Mouse (Mus musculus) liver, embryonic 14.5 days (tissue): ENCODE data around the gene Zmynd8. TPM values are rescaled to one million over a fixed set of nuclear protein-coding genes. Genes with fewer than 3 reads are reported as not detected.
A peak's percentile ranks its signal among the peaks of the same experiment; 100 is the strongest.

Source experiments
- ATAC-seq: fragments of 200-750 bp; cut with Nextera tagmentation; 2 replicates; pipeline ENCODE4 v1.8.0; 2017; ENCODE audit warnings: moderate number of reproducible peaks, mild to moderate bottlenecking, moderate library complexity; ENCODE audit not compliant: insufficient read depth
- DNase-seq, 3 experiments: peaks; one replicate each; pipeline ENCODE4 v3.0.0-alpha.2; 2012 to 2013; ENCODE audit warnings: low read depth in 3 of 3, low spot score in 3 of 3
- H3K27ac ChIP-seq: fragments of 300-500 bp; sonication (generic); 2 replicates; pipeline ENCODE4 v1.5.1; 2014; ENCODE audit warnings: moderate library complexity, mild to moderate bottlenecking, control low read depth, inconsistent platforms
- H3K27me3 ChIP-seq: fragments of 300-500 bp; sonication (generic); 2 replicates; pipeline ENCODE4 v1.6.1; 2014; ENCODE audit warnings: mild to moderate bottlenecking, low read length, moderate library complexity; ENCODE audit not compliant: control insufficient read depth, insufficient read depth
- H3K36me3 ChIP-seq: fragments of 300-500 bp; sonication (generic); replicated peaks from 2 replicates; pipeline ENCODE4 v1.6.1; 2014; ENCODE audit warnings: low read depth; ENCODE audit not compliant: control insufficient read depth, insufficient read depth
- H3K4me1 ChIP-seq, 2 experiments: fragments of 200-500 bp in 1 of 2; fragments of 300-500 bp in 1 of 2; sonication (generic) in 1 of 2; replicated peaks; 2 replicates each; pipeline ENCODE4 v1.6.1; 2012 to 2014; ENCODE audit warnings: antibody characterized with exemption in 1 of 2, inconsistent platforms in 1 of 2, low read length in 1 of 2; ENCODE audit not compliant: control insufficient read depth in 2 of 2, insufficient read depth in 2 of 2
- H3K4me2 ChIP-seq: fragments of 300-500 bp; sonication (generic); 2 replicates; pipeline ENCODE4 v1.6.1; 2014; ENCODE audit warnings: low read depth, mild to moderate bottlenecking, control low read depth, moderate library complexity
- H3K4me3 ChIP-seq, 2 experiments: fragments of 200-500 bp in 1 of 2; fragments of 300-500 bp in 1 of 2; sonication (generic) in 1 of 2; 2 replicates each; pipeline ENCODE4 v1.5.1; 2012 to 2014; ENCODE audit warnings: low read depth in 2 of 2, low read length in 2 of 2, mild to moderate bottlenecking in 2 of 2, control low read depth in 1 of 2, inconsistent platforms in 1 of 2, moderate library complexity in 1 of 2; ENCODE audit not compliant: insufficient read depth in 1 of 2
- H3K9ac ChIP-seq: fragments of 300-500 bp; sonication (generic); replicated peaks from 2 replicates; pipeline ENCODE4 v1.6.1; 2014; ENCODE audit warnings: mild to moderate bottlenecking, control low read depth, moderate library complexity
- H3K9me3 ChIP-seq: fragments of 300-500 bp; sonication (generic); 2 replicates; pipeline ENCODE4 v1.6.1; 2016; ENCODE audit warnings: low read length, mixed read lengths; ENCODE audit not compliant: control insufficient read depth
- CTCF ChIP-seq: IDR thresholded peaks from 2 replicates; pipeline ENCODE4 v1.5.1; 2016; ENCODE audit warnings: antibody characterized with exemption, low read depth, control low read depth
- EP300 ChIP-seq: IDR thresholded peaks from 2 replicates; pipeline ENCODE4 v1.6.1; 2016; ENCODE audit warnings: antibody characterized with exemption, low read depth
- WGBS: fragments of 180-500 bp; shearing (Covaris S2); extraction: QIAGEN DNeasy Blood & Tissue Kit; methylation state at CpG from one replicate; pipeline ENCODE4 v1.1.7; 2014; ENCODE audit not compliant: insufficient replicate concordance; 5-methylcytosine and 5-hydroxymethylcytosine counted together
- polyA plus RNA-seq, 2 experiments: library from polyadenylated mRNA; depleted of rRNA in 1 of 2; stranded (reverse) in 1 of 2; unstranded in 1 of 2; fragments of >200 nt; fragmentation: Nextera tagmentation in 1 of 2; extraction: Ambion mirVana in 1 of 2; gene quantifications; 2 replicates each; pipeline versions ENCODE4 v1.2.1 to v1.2.3; 2012 to 2014

The Zmynd8 gene
- polyA plus RNA-seq, 2 experiments: 16.3 to 17.7 TPM

- peaks cover 33 to 67% of the 10 kb centered on the region in 2 experiments for H3K4me1 ChIP-seq
- H3K4me3 ChIP-seq: no peak overlapping the region
- peak overlapping the region; percentile 31 for H3K9ac ChIP-seq
- 25% methylated on average over 12 of the region's 12 CpGs for WGBS
- peak overlapping the region; percentile 16 for H3K27ac ChIP-seq
- H3K27me3 ChIP-seq: no peaks in the 10 kb centered on the region
- ATAC-seq (no peak), DNase-seq (no peak)
- peak overlapping the region; percentile 14; the same call in 1 of the 2 replicates for H3K4me2 ChIP-seq
- H3K36me3 ChIP-seq: peaks cover 11% of the 10 kb centered on the region
- TF ChIP-seq EP300: no peak
- no peak for TF ChIP-seq CTCF
- H3K9me3 ChIP-seq: no peaks in the 10 kb centered on the region
Measured at GRCm38 (mm10) chr2:165858453-165859384, 40.1 kb downstream of the Zmynd8 start.

- Histone ChIP-seq H3K36me3 (peaks cover 11% of the 10 kb centered on the region), H3K27ac (peak overlapping the region; percentile 36), H3K4me2 (peak overlapping the region; percentile 14), H3K4me1 (peaks cover 33 to 66% of the 10 kb centered on the region in 2 experiments), H3K9ac (no peak overlapping the region), H3K4me3 (no peak overlapping the region), H3K27me3 (no peaks in the 10 kb centered on the region), H3K9me3 (no peaks in the 10 kb centered on the region)
- DNase-seq: no peak
- ATAC-seq: no peak
- TF ChIP-seq EP300 (no peak), CTCF (no peak)
- 21% methylated on average over 22 of the region's 22 CpGs for WGBS
Measured at GRCm38 (mm10) chr2:165857841-165858426, 40.9 kb downstream of the Zmynd8 start.

- Histone ChIP-seq H3K4me3 (no peak overlapping the region), H3K27me3 (no peaks in the 10 kb centered on the region), H3K4me2 (peak overlapping the region; percentile 25), H3K9ac (no peak overlapping the region), H3K4me1 (peaks cover 33 to 66% of the 10 kb centered on the region in 2 experiments), H3K36me3 (peaks cover 11% of the 10 kb centered on the region), H3K9me3 (no peaks in the 10 kb centered on the region), H3K27ac (peak overlapping the region; percentile 36)
- no peak for ATAC-seq
- DNase-seq: no peak
- TF ChIP-seq CTCF (no peak), EP300 (no peak)
- 30% methylated on average over 4 of the region's 4 CpGs for WGBS
Measured at GRCm38 (mm10) chr2:165857395-165857831, 41.4 kb downstream of the Zmynd8 start.

DNA sequence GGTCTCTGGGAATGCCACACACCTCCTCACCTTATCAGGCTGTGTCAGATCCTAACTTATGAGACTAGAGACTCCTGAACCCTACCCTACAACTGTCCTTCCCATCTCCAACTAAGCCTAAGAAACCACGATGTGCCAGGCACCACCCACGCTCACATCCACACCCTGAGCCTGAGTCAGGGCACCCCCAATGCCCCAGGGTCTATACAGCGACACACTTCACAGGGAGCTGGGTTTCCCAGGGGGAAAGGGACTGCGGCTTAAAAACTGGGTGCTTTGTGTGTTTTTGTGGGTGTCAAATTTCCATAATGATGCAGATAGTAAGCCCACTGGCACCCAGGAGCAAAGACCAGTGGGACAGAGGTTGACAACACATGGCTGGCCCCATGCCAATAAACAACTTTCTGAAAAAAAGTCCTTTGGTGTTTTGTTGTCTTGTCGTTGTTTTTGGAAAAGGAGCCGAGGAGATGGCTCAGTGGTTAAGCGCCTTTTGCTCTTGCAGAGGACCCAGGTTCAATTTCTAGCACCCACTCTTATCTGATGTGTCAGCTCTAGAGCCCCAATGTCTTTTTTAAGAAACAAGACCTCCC is 42.1 kb downstream of the Zmynd8 start:
- Histone ChIP-seq H3K27ac (no peak overlapping the region), H3K36me3 (peaks cover 11% of the 10 kb centered on the region), H3K9me3 (no peaks in the 10 kb centered on the region), H3K9ac (no peak overlapping the region), H3K27me3 (no peaks in the 10 kb centered on the region), H3K4me2 (no peak overlapping the region), H3K4me1 (peaks cover 33 to 66% of the 10 kb centered on the region in 2 experiments), H3K4me3 (no peak overlapping the region)
- 55% methylated on average over 7 of the region's 7 CpGs for WGBS
- DNase-seq (no peak), ATAC-seq (no peak)
- no peak for TF ChIP-seq EP300
- TF ChIP-seq CTCF: no peak
